Mouse (Mus musculus) limb, embryonic 15.5 days (tissue): ENCODE data around the gene Cpsf4. TPM values are rescaled to one million over a fixed set of nuclear protein-coding genes. Genes with fewer than 3 reads are reported as not detected.

Experiments used
- ATAC-seq: fragments of 200-750 bp; cut with Nextera tagmentation; 2 replicates; pipeline ENCODE4 v1.8.0; 2017; ENCODE audit warnings: low read depth, moderate TSS enrichment; ENCODE audit not compliant: insufficient number of reproducible peaks, low FRiP score, low TSS enrichment
- H3K27ac ChIP-seq: fragments of 300-500 bp; sonication (generic); 2 replicates; pipeline ENCODE4 v1.5.1; 2015; ENCODE audit warnings: moderate library complexity, mild to moderate bottlenecking, inconsistent platforms
- H3K27me3 ChIP-seq: fragments of 300-500 bp; sonication (generic); 2 replicates; pipeline ENCODE4 v1.6.1; 2015; ENCODE audit warnings: inconsistent platforms
- H3K36me3 ChIP-seq: fragments of 300-500 bp; sonication (generic); 2 replicates; pipeline ENCODE4 v1.6.1; 2015; ENCODE audit warnings: inconsistent platforms
- H3K4me1 ChIP-seq: fragments of 300-500 bp; sonication (generic); 2 replicates; pipeline ENCODE4 v1.6.1; 2015; ENCODE audit warnings: inconsistent platforms
- H3K4me2 ChIP-seq: fragments of 300-500 bp; sonication (generic); 2 replicates; pipeline ENCODE4 v1.6.1; 2015; ENCODE audit warnings: mild to moderate bottlenecking, inconsistent platforms
- H3K4me3 ChIP-seq: fragments of 300-500 bp; sonication (generic); 2 replicates; pipeline ENCODE4 v1.5.1; 2015; ENCODE audit warnings: mild to moderate bottlenecking, inconsistent platforms
- H3K9ac ChIP-seq: fragments of 300-500 bp; sonication (generic); 2 replicates; pipeline ENCODE4 v1.6.1; 2015; ENCODE audit warnings: inconsistent platforms
- H3K9me3 ChIP-seq: fragments of 300-500 bp; sonication (generic); 2 replicates; pipeline ENCODE4 v1.6.1; 2016; ENCODE audit warnings: inconsistent platforms
- WGBS: fragments of 180-500 bp; shearing (Covaris S2); methylation state at CpG from one replicate; pipeline ENCODE4 v1.1.7; 2015; 5-methylcytosine and 5-hydroxymethylcytosine counted together
- polyA plus RNA-seq: library from polyadenylated mRNA; unstranded; fragments of >200 nt; fragmentation: Nextera tagmentation; extraction: Ambion mirVana; gene quantifications from 2 replicates; pipeline ENCODE4 v1.2.1, GENCODE M21; 2015

Cpsf4 gene
- polyA plus RNA-seq, 1 experiment from 2014 or later = 40.7 TPM

GRCm38 (mm10) chr5:145138836-145139235, 28.2 kb upstream of the Cpsf4 start:
- Histone ChIP-seq H3K4me2 (peak overlapping the region; percentile 72), H3K36me3 (peaks cover 59% of the 10 kb centered on the region), H3K9ac (peak overlapping the region; percentile 92), H3K4me1 (peaks cover 26% of the 10 kb centered on the region), H3K27ac (peak overlapping the region; percentile 89), H3K4me3 (peak overlapping the region; percentile 97), H3K27me3 (no peaks in the 10 kb centered on the region), H3K9me3 (no peaks in the 10 kb centered on the region)
- ATAC-seq = no peak
- WGBS = 6% methylated on average over 6 of the region's 6 CpGs

GRCm38 (mm10) chr5:145139571-145140519, 27.2 kb upstream of the Cpsf4 start, which contains the start of the genes Pdap1 and Bud31:
Pdap1 (minus strand) TSS chr5:145140238.
Bud31 (plus strand) TSS chr5:145140362.
- peak within 1 kb of the TSS; percentile 92 for H3K9ac ChIP-seq
- no peaks in the 10 kb centered on the region for H3K9me3 ChIP-seq
- H3K27ac ChIP-seq = peak within 1 kb of the TSS; percentile 89
- peaks cover 58% of the 10 kb centered on the region for H3K36me3 ChIP-seq
- WGBS = under 1% methylated on average over 84 of the region's 84 CpGs
- peak within 1 kb of the TSS; percentile 97 for H3K4me3 ChIP-seq
- peaks cover 26% of the 10 kb centered on the region for H3K4me1 ChIP-seq
- no peaks in the 10 kb centered on the region for H3K27me3 ChIP-seq
- ATAC-seq = peak; percentile 90
- H3K4me2 ChIP-seq = peak within 1 kb of the TSS; percentile 72

GRCm38 (mm10) chr5:145140611-145141010, 26.4 kb upstream of the Cpsf4 start:
- Histone ChIP-seq H3K27me3 (no peaks in the 10 kb centered on the region), H3K4me2 (peak overlapping the region; percentile 72), H3K36me3 (peaks cover 59% of the 10 kb centered on the region), H3K9ac (peak overlapping the region; percentile 82), H3K27ac (peak overlapping the region; percentile 89), H3K4me3 (peak overlapping the region; percentile 97), H3K9me3 (no peaks in the 10 kb centered on the region), H3K4me1 (peaks cover 26% of the 10 kb centered on the region)
- ATAC-seq = no peak
- WGBS = under 1% methylated on average over 18 of the region's 18 CpGs

- H3K9ac ChIP-seq = no peak overlapping the region
- H3K4me2 ChIP-seq = no peak overlapping the region
- H3K27me3 ChIP-seq = no peaks in the 10 kb centered on the region
- H3K9me3 ChIP-seq = no peaks in the 10 kb centered on the region
- H3K27ac ChIP-seq = no peak overlapping the region
- no peak for ATAC-seq
- no peaks in the 10 kb centered on the region for H3K4me1 ChIP-seq
- WGBS = 86% methylated on average over 5 of the region's 5 CpGs
- H3K4me3 ChIP-seq = no peak overlapping the region
- peaks cover 98% of the 10 kb centered on the region for H3K36me3 ChIP-seq
Measured at GRCm38 (mm10) chr5:145147748-145148147, 19.3 kb upstream of the Cpsf4 start.

GRCm38 (mm10) chr5:145149294-145149693, 17.7 kb upstream of the Cpsf4 start:
- no peak overlapping the region for H3K9ac ChIP-seq
- H3K36me3 ChIP-seq = peaks cover 98% of the 10 kb centered on the region
- H3K27ac ChIP-seq = no peak overlapping the region
- 85% methylated on average over 6 of the region's 6 CpGs for WGBS
- no peak overlapping the region for H3K4me2 ChIP-seq
- H3K27me3 ChIP-seq = no peaks in the 10 kb centered on the region
- H3K4me3 ChIP-seq = no peak overlapping the region
- H3K4me1 ChIP-seq = no peaks in the 10 kb centered on the region
- no peak for ATAC-seq
- H3K9me3 ChIP-seq = no peaks in the 10 kb centered on the region

- H3K36me3 ChIP-seq = peaks cover 87% of the 10 kb centered on the region
- H3K9ac ChIP-seq = no peak overlapping the region
- no peaks in the 10 kb centered on the region for H3K4me1 ChIP-seq
- H3K27me3 ChIP-seq = no peaks in the 10 kb centered on the region
- ATAC-seq = no peak
- 94% methylated on average over 5 of the region's 5 CpGs for WGBS
- no peaks in the 10 kb centered on the region for H3K9me3 ChIP-seq
- no peak overlapping the region for H3K27ac ChIP-seq
- no peak overlapping the region for H3K4me2 ChIP-seq
- H3K4me3 ChIP-seq = no peak overlapping the region
Measured at GRCm38 (mm10) chr5:145152690-145153089, 14.3 kb upstream of the Cpsf4 start.

- no peak overlapping the region for H3K9ac ChIP-seq
- no peak for ATAC-seq
- no peak overlapping the region for H3K4me3 ChIP-seq
- peaks cover 10% of the 10 kb centered on the region for H3K4me1 ChIP-seq
- no peaks in the 10 kb centered on the region for H3K27me3 ChIP-seq
- no peaks in the 10 kb centered on the region for H3K9me3 ChIP-seq
- no peak overlapping the region for H3K27ac ChIP-seq
- WGBS = 93% methylated on average over 14 of the region's 14 CpGs
- peaks cover 80% of the 10 kb centered on the region for H3K36me3 ChIP-seq
- H3K4me2 ChIP-seq = no peak overlapping the region
Measured at GRCm38 (mm10) chr5:145161361-145161760, 5.7 kb upstream of the Cpsf4 start.

GRCm38 (mm10) chr5:145164710-145165109, 2.3 kb upstream of the Cpsf4 start:
- Histone ChIP-seq H3K9ac (no peak overlapping the region), H3K27me3 (no peaks in the 10 kb centered on the region), H3K9me3 (no peaks in the 10 kb centered on the region), H3K4me3 (no peak overlapping the region), H3K4me2 (no peak overlapping the region), H3K4me1 (peaks cover 25% of the 10 kb centered on the region), H3K27ac (no peak overlapping the region), H3K36me3 (peaks cover 52% of the 10 kb centered on the region)
- no peak for ATAC-seq
- WGBS = 70% methylated on average over 3 of the region's 3 CpGs

- Histone ChIP-seq H3K27ac (no peak overlapping the region), H3K27me3 (no peaks in the 10 kb centered on the region), H3K4me2 (no peak overlapping the region), H3K9me3 (no peaks in the 10 kb centered on the region), H3K36me3 (peaks cover 47% of the 10 kb centered on the region), H3K4me1 (peaks cover 25% of the 10 kb centered on the region), H3K9ac (no peak overlapping the region), H3K4me3 (no peak overlapping the region)
- WGBS = 86% methylated on average over 15 of the region's 15 CpGs
- ATAC-seq = no peak
Measured at GRCm38 (mm10) chr5:145165184-145165583, 1.8 kb upstream of the Cpsf4 start.

GRCm38 (mm10) chr5:145167306-145167661, 271 bp downstream of the Cpsf4 start:
- Histone ChIP-seq H3K9ac (peak overlapping the region; percentile 97), H3K27me3 (no peaks in the 10 kb centered on the region), H3K9me3 (no peaks in the 10 kb centered on the region), H3K4me2 (peak overlapping the region; percentile 82), H3K36me3 (peaks cover 43% of the 10 kb centered on the region), H3K4me1 (peaks cover 25% of the 10 kb centered on the region), H3K4me3 (peak overlapping the region; percentile 96), H3K27ac (peak overlapping the region; percentile 81)
- under 1% methylated on average over 28 of the region's 28 CpGs for WGBS
- peak; percentile 27; the same call in 1 of the 2 replicates for ATAC-seq

- ATAC-seq = no peak
- H3K4me1 ChIP-seq = no peaks in the 10 kb centered on the region
- no peak overlapping the region for H3K27ac ChIP-seq
- H3K27me3 ChIP-seq = no peaks in the 10 kb centered on the region
- no peaks in the 10 kb centered on the region for H3K9me3 ChIP-seq
- H3K4me2 ChIP-seq = no peak overlapping the region
- whole genome bisulfite sequencing = 79% methylated on average over 18 of the region's 18 CpGs
- peaks cover 99% of the 10 kb centered on the region for H3K36me3 ChIP-seq
- no peak overlapping the region for H3K9ac ChIP-seq
- no peak overlapping the region for H3K4me3 ChIP-seq
Measured at GRCm38 (mm10) chr5:145178461-145178980, 11.5 kb downstream of the Cpsf4 start.

GRCm38 (mm10) chr5:145185244-145185643, 18.2 kb downstream of the Cpsf4 start:
- H3K27ac ChIP-seq = no peak overlapping the region
- WGBS = 80% methylated on average over 2 of the region's 2 CpGs
- ATAC-seq = no peak
- H3K4me3 ChIP-seq = no peak overlapping the region
- no peak overlapping the region for H3K9ac ChIP-seq
- no peak overlapping the region for H3K4me2 ChIP-seq
- H3K36me3 ChIP-seq = peaks cover 78% of the 10 kb centered on the region
- H3K4me1 ChIP-seq = peaks cover 8% of the 10 kb centered on the region
- no peaks in the 10 kb centered on the region for H3K9me3 ChIP-seq
- no peaks in the 10 kb centered on the region for H3K27me3 ChIP-seq
